Mouse (Mus musculus) spleen, adult 2 months (tissue): Measurements from ENCODE around the gene Tuba3a. TPM values are rescaled to one million over a fixed set of nuclear protein-coding genes. Genes with fewer than 3 reads are reported as not detected.
"Not testable (repeated sequence)": the region's sequence is repeated elsewhere in the genome, so short reads cannot be mapped to it uniquely, and the experiment has no call there.

Experiments
- DNase-seq, 2 experiments: peaks; one replicate each; pipeline versions ENCODE4 v3.0.0 to v3.0.0-alpha.2; 2012 to 2021; ENCODE audit warnings: low spot score in 2 of 2, low read depth in 1 of 2
- H3K27ac ChIP-seq: fragments of 200-500 bp; 2 replicates; pipeline ENCODE4 v1.5.1; 2012; ENCODE audit warnings: low read length, inconsistent platforms; ENCODE audit not compliant: insufficient read depth
- H3K27me3 ChIP-seq: fragments of 200-500 bp; 2 replicates; pipeline ENCODE4 v1.6.1; 2012; ENCODE audit warnings: mild to moderate bottlenecking, moderate library complexity, low read length, inconsistent platforms; ENCODE audit not compliant: control insufficient read depth, insufficient read depth
- H3K36me3 ChIP-seq: fragments of 200-500 bp; 2 replicates; pipeline ENCODE4 v1.6.1; 2012; ENCODE audit warnings: mild to moderate bottlenecking, low read length, inconsistent platforms; ENCODE audit not compliant: control insufficient read depth, insufficient read depth
- H3K4me1 ChIP-seq: fragments of 200-500 bp; 2 replicates; pipeline ENCODE4 v1.6.1; 2011; ENCODE audit warnings: inconsistent platforms; ENCODE audit not compliant: control insufficient read depth, insufficient read depth, insufficient read length
- H3K4me3 ChIP-seq: fragments of 200-500 bp; 2 replicates; pipeline ENCODE4 v1.5.1; 2011; ENCODE audit warnings: mild to moderate bottlenecking, inconsistent platforms; ENCODE audit not compliant: insufficient read depth, insufficient read length; ENCODE audit errors: extremely low read depth
- CTCF ChIP-seq: fragments of 200-500 bp; IDR thresholded peaks from 2 replicates; pipeline ENCODE4 v1.5.1; 2011; ENCODE audit warnings: mild to moderate bottlenecking, inconsistent platforms; ENCODE audit not compliant: insufficient read depth, insufficient read length, insufficient replicate concordance; ENCODE audit errors: extremely low read depth
- POLR2A ChIP-seq: fragments of 200-500 bp; IDR thresholded peaks from 2 replicates; pipeline ENCODE4 v1.6.1; 2011; ENCODE audit warnings: low read depth, low read length, inconsistent platforms
- WGBS: fragments of 180-500 bp; shearing (Covaris S2); methylation state at CpG from one replicate; pipeline ENCODE4 v1.1.7; 2018; 5-methylcytosine and 5-hydroxymethylcytosine counted together
- polyA plus RNA-seq: library from polyadenylated mRNA; depleted of rRNA; stranded (reverse); fragments of >200 nt; gene quantifications from 2 replicates; pipeline ENCODE4 v1.2.3, GENCODE M21; 2012

Gene Tuba3a
- polyA plus RNA-seq, 1 experiment: not detected

DNA sequence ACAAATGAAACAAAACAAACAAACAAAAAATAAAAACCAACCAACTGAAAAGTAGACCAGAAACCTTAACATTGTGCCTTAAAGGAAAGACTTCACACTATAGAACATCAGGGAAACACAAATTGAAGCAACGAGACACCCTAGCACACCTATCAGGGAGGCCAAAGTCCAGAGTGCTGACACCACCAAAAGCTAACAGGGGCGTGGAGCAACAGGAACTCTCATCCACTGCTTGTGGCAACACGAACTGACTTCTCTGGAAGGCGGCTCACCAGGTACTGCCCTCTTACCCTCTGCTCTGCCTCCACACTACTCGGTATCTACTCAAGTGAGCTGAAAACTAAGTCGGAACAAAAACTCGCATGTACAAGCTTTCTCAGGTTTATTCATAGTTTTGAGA lies 6.4 kb upstream of the Tuba3a start:
- DNase-seq: no peak
- H3K27me3 ChIP-seq: no peaks in the 10 kb centered on the region
- H3K27ac ChIP-seq: no peak overlapping the region
- no peaks in the 10 kb centered on the region for H3K4me1 ChIP-seq
- TF ChIP-seq POLR2A (no peak), CTCF (no peak)
- H3K36me3 ChIP-seq: no peaks in the 10 kb centered on the region
- no peak overlapping the region for H3K4me3 ChIP-seq
- 93% methylated on average over 7 of the region's 7 CpGs for WGBS

DNA sequence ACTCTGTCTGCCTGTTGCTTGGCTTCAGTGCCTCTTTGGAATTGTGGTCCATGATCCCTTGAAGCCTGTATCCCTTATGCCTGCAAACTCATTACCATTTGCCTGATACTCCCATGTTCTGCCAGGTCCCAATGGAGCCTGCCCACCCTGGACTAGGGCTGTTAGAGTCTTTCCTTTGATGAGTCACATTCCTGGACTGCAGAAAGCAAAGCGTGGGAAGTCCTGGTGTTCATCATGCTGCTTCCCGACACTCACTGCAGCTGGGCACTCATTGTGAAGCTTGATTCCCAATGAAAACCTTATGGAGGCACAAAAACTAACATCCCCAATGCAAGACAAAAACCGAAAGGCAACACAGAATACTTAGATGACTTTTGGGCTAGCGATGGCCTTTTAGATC lies 5.5 kb upstream of the Tuba3a start:
- Histone ChIP-seq H3K4me3 (no peak overlapping the region), H3K27ac (no peak overlapping the region), H3K36me3 (no peaks in the 10 kb centered on the region), H3K27me3 (no peaks in the 10 kb centered on the region), H3K4me1 (no peaks in the 10 kb centered on the region)
- DNase-seq: no peak
- TF ChIP-seq CTCF: no peak
- WGBS: 85% methylated on average over 4 of the region's 4 CpGs

DNA sequence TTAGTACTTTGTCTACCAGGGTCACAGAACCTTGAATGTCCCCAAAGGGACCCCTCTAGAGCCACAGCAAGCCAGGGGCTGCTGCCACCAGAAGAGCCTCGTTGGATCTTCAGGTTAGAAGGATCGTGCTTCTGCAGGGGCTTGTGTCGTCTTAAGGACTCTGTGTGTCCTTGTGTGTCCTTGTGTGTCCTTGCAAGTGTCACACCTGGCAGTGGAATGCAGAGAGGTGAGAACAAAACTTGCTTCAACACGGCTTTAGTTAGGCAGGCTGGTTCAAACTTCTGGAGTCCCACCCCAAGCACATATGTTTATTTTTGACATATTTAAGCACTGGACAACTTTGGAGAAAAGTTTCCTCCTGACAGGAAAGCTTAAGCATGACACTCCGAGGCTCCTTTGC lies 2.9 kb upstream of the Tuba3a start:
- no peaks in the 10 kb centered on the region for H3K27me3 ChIP-seq
- DNase-seq: no peak
- no peaks in the 10 kb centered on the region for H3K4me1 ChIP-seq
- no peak overlapping the region for H3K4me3 ChIP-seq
- TF ChIP-seq POLR2A (no peak), CTCF (no peak)
- no peaks in the 10 kb centered on the region for H3K36me3 ChIP-seq
- 79% methylated on average over 5 of the region's 5 CpGs for WGBS
- H3K27ac ChIP-seq: no peak overlapping the region

DNA sequence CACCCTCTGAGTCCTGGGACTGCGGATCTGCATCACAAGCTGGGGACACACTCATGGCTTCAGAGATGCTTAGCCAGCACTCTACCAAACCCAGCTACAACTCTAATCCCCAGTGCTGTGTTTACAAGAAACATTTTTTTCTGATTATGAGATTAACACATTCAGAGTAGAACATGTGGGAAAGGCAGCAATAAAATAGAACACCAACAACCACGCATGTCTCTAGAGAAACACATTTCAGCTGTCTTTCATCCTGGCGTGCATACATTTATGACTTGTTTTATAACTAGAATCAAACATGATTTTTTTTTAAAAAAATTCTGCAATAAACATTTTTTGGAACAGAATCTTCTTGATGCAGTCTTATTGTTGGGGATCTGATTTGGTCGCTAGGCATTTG lies 1.1 kb upstream of the Tuba3a start:
- Histone ChIP-seq H3K4me3 (no peak overlapping the region), H3K36me3 (no peaks in the 10 kb centered on the region), H3K4me1 (no peaks in the 10 kb centered on the region), H3K27ac (no peak overlapping the region), H3K27me3 (no peaks in the 10 kb centered on the region; the same call in 1 of the 2 replicates)
- no peak for TF ChIP-seq CTCF
- TF ChIP-seq POLR2A: no peak
- DNase-seq: no peak
- 86% methylated on average over 4 of the region's 4 CpGs for WGBS

DNA sequence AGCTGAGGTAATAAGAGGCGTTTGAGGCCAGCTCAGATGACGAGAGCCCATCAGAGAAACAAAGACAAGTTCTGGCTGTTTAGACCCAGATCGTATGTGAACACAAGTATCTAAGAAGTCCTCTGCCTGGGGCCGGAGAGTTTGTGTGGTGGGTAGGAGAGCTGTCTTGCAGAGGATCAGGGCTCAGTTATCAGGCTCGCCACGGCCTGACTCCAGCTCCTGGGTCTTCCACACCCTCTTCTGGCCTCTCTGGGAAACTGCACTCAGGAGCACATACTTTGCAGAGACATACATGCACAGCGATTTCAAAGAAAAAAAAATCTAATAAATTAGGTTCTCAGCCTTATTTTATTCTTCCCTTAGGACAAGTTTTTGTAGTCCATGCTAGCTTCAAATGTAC lies 1.1 kb downstream of the Tuba3a start:
- DNase-seq: no peak
- Histone ChIP-seq H3K36me3 (no peaks in the 10 kb centered on the region), H3K4me1 (no peaks in the 10 kb centered on the region), H3K27ac (no peak overlapping the region), H3K4me3 (no peak overlapping the region), H3K27me3 (no peaks in the 10 kb centered on the region; the same call in 1 of the 2 replicates)
- 92% methylated on average over 7 of the region's 7 CpGs for WGBS
- TF ChIP-seq POLR2A: no peak
- TF ChIP-seq CTCF: no peak

DNA sequence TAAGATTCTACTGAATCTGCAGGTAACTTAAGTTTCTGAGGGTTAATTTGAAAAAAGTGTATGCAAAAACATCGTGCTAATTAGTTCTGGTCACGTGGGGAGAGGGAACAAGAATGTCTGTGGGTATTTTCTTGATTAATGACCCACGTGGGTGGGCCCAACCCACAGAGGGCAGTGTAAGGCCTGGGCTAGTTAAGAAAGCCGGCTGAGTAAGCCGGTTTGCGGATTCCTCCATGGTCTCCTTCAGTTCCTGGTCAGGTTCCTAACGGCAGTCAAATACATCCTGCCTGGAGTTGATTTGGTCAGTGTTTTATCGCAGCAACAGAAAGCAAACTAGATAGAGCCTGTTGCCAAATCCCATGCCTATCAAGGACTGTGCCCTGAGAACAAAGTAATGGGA lies 1.6 kb downstream of the Tuba3a start:
- Histone ChIP-seq H3K4me1 (no peaks in the 10 kb centered on the region; the same call in 1 of the 2 replicates), H3K4me3 (no peak overlapping the region), H3K27ac (no peak overlapping the region), H3K27me3 (no peaks in the 10 kb centered on the region; the same call in 1 of the 2 replicates), H3K36me3 (no peaks in the 10 kb centered on the region)
- WGBS: 77% methylated on average over 8 of the region's 8 CpGs
- TF ChIP-seq POLR2A (no peak), CTCF (no peak)
- DNase-seq: no peak

DNA sequence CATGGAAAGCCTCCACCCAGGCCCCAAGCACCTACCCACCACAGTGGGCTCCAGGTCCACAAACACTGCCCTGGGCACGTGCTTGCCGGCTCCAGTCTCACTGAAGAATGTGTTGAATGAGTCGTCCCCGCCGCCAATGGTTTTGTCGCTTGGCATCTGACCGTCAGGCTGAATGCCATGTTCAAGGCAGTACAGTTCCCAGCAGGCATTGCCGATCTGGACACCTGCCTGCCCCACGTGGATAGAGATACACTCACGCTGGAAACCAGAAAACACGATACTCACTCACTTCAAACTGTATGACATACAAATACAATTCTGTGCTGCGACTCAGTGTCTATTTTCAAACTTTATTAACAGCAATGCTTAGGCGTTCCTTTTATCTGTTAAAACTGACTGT lies 3.1 kb downstream of the Tuba3a start:
- not testable (repeated sequence) for DNase-seq, H3K27ac ChIP-seq, H3K4me1 ChIP-seq, H3K27me3 ChIP-seq, H3K4me3 ChIP-seq, H3K36me3 ChIP-seq
- WGBS: 95% methylated on average over 13 of the region's 13 CpGs
